Mouse (Mus musculus) heart, adult 2 months (tissue): Measurements from ENCODE around the gene Rtkn2. TPM values are rescaled to one million over a fixed set of nuclear protein-coding genes. Genes with fewer than 3 reads are reported as not detected.

ENCODE experiments used
- DNase-seq, 2 experiments: peaks; one replicate each; pipeline ENCODE4 v3.0.0; 2021
- H3K27ac ChIP-seq: fragments of 200-600 bp; 2 replicates; pipeline ENCODE4 v1.8.1; 2022
- H3K27me3 ChIP-seq: fragments of 200-500 bp; 2 replicates; pipeline ENCODE4 v1.6.1; 2012; ENCODE audit warnings: mild to moderate bottlenecking, low read length, inconsistent platforms, mixed read lengths; ENCODE audit not compliant: control insufficient read depth, insufficient read depth
- H3K36me3 ChIP-seq: fragments of 200-500 bp; 2 replicates; pipeline ENCODE4 v1.6.1; 2012; ENCODE audit warnings: low read length, inconsistent platforms; ENCODE audit not compliant: control insufficient read depth, insufficient read depth
- H3K4me1 ChIP-seq: fragments of 200-500 bp; 2 replicates; pipeline ENCODE4 v1.6.1; 2011; ENCODE audit warnings: low read length; ENCODE audit not compliant: control insufficient read depth, insufficient read depth
- H3K4me3 ChIP-seq: fragments of 200-600 bp; 2 replicates; pipeline ENCODE4 v1.8.1; 2022
- H3K79me2 ChIP-seq: fragments of 200-500 bp; replicated peaks from 2 replicates; pipeline ENCODE4 v1.6.1; 2012; ENCODE audit warnings: mild to moderate bottlenecking, inconsistent platforms, low read length, moderate library complexity, mixed read lengths; ENCODE audit not compliant: control insufficient read depth, insufficient read depth
- H3K9ac ChIP-seq: fragments of 200-500 bp; 2 replicates; pipeline ENCODE4 v1.6.1; 2012; ENCODE audit warnings: low read depth, mild to moderate bottlenecking, control low read depth, inconsistent platforms, low read length, mixed read lengths
- CTCF ChIP-seq: fragments of 200-600 bp; IDR thresholded peaks from 2 replicates; pipeline ENCODE4 v1.8.1; 2022; ENCODE audit warnings: antibody characterized with exemption, mild to moderate bottlenecking, moderate library complexity
- EP300 ChIP-seq: fragments of 200-500 bp; IDR thresholded peaks from 2 replicates; pipeline ENCODE4 v1.6.1; 2011; ENCODE audit warnings: low read depth, low read length, control low read depth; ENCODE audit not compliant: insufficient read depth
- POLR2A ChIP-seq: fragments of 200-500 bp; IDR thresholded peaks from 2 replicates; pipeline ENCODE4 v1.6.1; 2011; ENCODE audit warnings: mild to moderate bottlenecking, low read depth, low read length, control low read depth; ENCODE audit not compliant: insufficient read depth
- WGBS: fragments of 180-500 bp; shearing (Covaris S2); methylation state at CpG from one replicate; pipeline ENCODE4 v1.1.7; 2018; 5-methylcytosine and 5-hydroxymethylcytosine counted together
- intact Hi-C: fragments of 180-260 bp; cut with DNase I; formaldehyde crosslinking; loops from one replicate; pipeline ENCODE4 v1.15.1; 2025
- polyA plus RNA-seq: library from polyadenylated mRNA; depleted of rRNA; stranded (reverse); fragments of >200 nt; gene quantifications from 2 replicates; pipeline ENCODE4 v1.2.3, GENCODE M21; 2012
- total RNA-seq, 2 experiments: library from RNA; stranded (reverse); gene quantifications; 2 replicates each; pipeline ENCODE4 v1.2.3; 2021

Gene Rtkn2
- total and polyA plus RNA-seq, 3 experiments: 0.08 to 0.16 (median 0.14) TPM

DNA sequence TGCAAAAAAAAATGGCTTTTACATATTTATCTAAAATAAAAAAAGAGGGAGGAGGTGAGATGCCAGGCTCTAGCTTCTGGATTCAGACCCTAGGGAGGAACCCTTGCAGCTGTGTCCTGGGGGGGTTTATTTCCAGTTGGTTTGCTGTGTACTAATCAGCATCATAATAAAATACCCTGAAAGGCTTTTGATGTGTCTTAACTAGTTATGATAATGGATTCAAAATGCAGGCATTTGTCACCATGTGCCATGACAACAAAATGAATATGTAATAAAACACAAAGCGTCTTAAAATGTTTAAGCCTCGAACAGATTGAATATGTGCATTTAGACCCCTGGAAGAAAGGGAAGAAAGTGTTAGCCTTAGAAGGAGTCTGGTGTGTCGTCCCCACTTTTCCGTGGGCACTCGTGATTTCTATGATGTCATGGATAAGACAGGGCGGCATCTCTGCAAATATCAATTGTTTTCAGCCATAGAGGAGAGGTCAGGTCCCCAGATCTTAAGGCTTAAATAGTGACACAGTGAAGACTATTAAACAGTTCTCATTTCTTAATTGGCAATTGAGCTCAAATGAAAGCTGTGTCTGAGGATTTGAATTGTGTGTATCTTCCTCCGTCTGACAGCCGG is 59.7 kb downstream of the Rtkn2 start:
- Histone ChIP-seq H3K27ac (no peak overlapping the region), H3K27me3 (no peaks in the 10 kb centered on the region), H3K4me1 (no peaks in the 10 kb centered on the region), H3K9ac (no peak overlapping the region), H3K4me3 (no peak overlapping the region), H3K36me3 (no peaks in the 10 kb centered on the region), H3K79me2 (no peaks in the 10 kb centered on the region)
- intact Hi-C loops: no loop called here
- DNase-seq: no peak
- 93% methylated on average over 8 of the region's 8 CpGs for WGBS
- no peak for TF ChIP-seq EP300
- no peak for TF ChIP-seq POLR2A
- no peak for TF ChIP-seq CTCF

GRCm38 (mm10) chr10:68039641-68040205 is 60.4 kb downstream of the Rtkn2 start:
- intact Hi-C loops: no loop called here
- H3K36me3 ChIP-seq: no peaks in the 10 kb centered on the region
- H3K27ac ChIP-seq: no peak overlapping the region
- no peak for TF ChIP-seq CTCF
- TF ChIP-seq EP300: no peak
- WGBS: 85% methylated on average over 14 of the region's 14 CpGs
- H3K4me1 ChIP-seq: no peaks in the 10 kb centered on the region
- no peak overlapping the region for H3K9ac ChIP-seq
- no peaks in the 10 kb centered on the region for H3K79me2 ChIP-seq
- no peak overlapping the region for H3K4me3 ChIP-seq
- no peak for DNase-seq
- H3K27me3 ChIP-seq: no peaks in the 10 kb centered on the region

GRCm38 (mm10) chr10:68040394-68040793 is 61.0 kb downstream of the Rtkn2 start:
- H3K4me1 ChIP-seq: no peaks in the 10 kb centered on the region
- H3K9ac ChIP-seq: no peak overlapping the region
- H3K27ac ChIP-seq: no peak overlapping the region
- no peaks in the 10 kb centered on the region for H3K27me3 ChIP-seq
- H3K36me3 ChIP-seq: no peaks in the 10 kb centered on the region
- WGBS: 87% methylated on average over 6 of the region's 6 CpGs
- intact Hi-C loops: no loop called here
- no peak for DNase-seq
- TF ChIP-seq POLR2A (no peak), EP300 (no peak), CTCF (no peak)
- H3K4me3 ChIP-seq: no peak overlapping the region
- no peaks in the 10 kb centered on the region for H3K79me2 ChIP-seq

DNA sequence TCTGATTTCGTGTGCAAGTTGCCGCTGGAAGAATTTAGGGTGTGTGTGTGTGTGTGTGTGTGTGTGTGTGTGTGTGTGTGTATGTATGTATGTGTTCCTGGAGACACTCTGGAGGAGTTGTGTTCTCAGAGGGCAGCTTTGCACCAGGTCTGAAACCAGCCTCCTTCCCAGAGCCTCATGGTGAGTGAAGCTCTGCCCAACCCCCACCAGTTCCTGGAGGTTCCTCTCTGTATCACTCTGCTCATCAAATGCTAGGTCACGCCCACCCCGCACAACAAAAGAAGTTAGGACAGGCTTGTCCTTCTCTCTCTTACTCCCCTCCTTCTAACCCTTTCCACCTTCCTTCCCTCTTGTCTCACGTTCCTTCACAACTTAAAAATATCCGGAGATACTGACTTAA is 64.6 kb downstream of the Rtkn2 start:
- no peaks in the 10 kb centered on the region for H3K79me2 ChIP-seq
- TF ChIP-seq CTCF (no peak), EP300 (no peak), POLR2A (no peak)
- no peak overlapping the region for H3K27ac ChIP-seq
- no peaks in the 10 kb centered on the region for H3K27me3 ChIP-seq
- H3K4me3 ChIP-seq: no peak overlapping the region
- intact Hi-C loops: no loop called here
- H3K36me3 ChIP-seq: no peaks in the 10 kb centered on the region
- WGBS: 70% methylated on average over 6 of the region's 6 CpGs
- H3K9ac ChIP-seq: no peak overlapping the region
- no peak for DNase-seq
- H3K4me1 ChIP-seq: no peaks in the 10 kb centered on the region

DNA sequence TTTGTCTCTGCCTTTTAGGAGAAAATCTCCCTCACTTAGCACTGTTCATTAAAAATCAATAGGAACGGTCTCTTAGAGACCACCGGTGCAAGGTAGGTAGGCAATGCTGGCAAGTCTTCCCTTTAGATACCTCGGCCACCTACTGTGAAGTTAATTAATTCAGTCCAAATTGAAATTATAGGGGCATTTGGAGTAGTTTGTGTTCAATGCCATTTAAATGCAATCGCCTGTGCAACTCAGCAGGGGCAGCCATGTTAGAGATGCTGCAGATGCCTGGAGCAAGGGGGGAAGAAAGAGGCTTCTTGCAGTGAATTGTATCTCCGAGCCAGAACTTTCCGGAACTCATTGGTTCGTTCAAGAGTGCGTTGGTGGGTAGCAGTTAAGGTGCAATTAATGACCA is 65.5 kb downstream of the Rtkn2 start:
- Histone ChIP-seq H3K27ac (no peak overlapping the region), H3K79me2 (no peaks in the 10 kb centered on the region), H3K9ac (no peak overlapping the region), H3K4me3 (no peak overlapping the region), H3K36me3 (no peaks in the 10 kb centered on the region), H3K4me1 (no peaks in the 10 kb centered on the region), H3K27me3 (no peaks in the 10 kb centered on the region)
- no peak for DNase-seq
- 96% methylated on average over 8 of the region's 8 CpGs for WGBS
- intact Hi-C loops: no loop called here
- TF ChIP-seq EP300: no peak
- TF ChIP-seq POLR2A: no peak
- no peak for TF ChIP-seq CTCF

DNA sequence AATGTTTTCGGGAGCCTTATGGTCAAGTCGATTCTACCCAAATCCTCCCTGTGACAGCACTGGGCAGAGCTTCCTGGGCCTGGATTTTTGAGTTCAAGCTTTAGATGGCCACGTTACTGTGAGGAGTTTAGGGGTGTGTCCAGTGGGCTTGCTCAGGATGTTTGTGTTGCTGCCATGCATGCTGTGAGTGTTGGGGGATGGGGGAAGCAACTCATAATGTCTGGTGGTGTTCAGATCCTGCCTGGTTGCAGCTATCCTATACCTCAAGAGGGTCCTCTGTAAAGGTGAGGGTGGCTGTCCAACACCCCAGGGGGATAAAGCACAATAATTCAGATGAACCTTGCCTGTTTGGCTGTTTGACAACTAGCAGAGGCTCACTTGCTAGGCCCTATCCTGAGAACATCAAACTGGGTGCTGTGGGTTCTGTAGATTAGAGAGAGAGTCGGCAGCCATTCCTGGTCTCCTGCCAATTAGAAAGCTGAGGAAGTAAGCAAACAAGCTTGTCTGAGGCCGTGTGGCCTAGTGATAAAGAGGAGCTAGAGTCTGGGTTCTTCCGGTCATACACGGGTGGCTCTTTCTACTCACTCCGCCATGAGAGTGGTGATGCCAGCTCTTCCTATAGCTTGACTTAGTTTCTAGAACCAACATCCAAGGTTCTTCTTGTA is 69.4 kb downstream of the Rtkn2 start:
- Histone ChIP-seq H3K9ac (no peak overlapping the region), H3K36me3 (no peaks in the 10 kb centered on the region), H3K4me3 (no peak overlapping the region), H3K79me2 (no peaks in the 10 kb centered on the region), H3K4me1 (no peaks in the 10 kb centered on the region), H3K27ac (no peak overlapping the region), H3K27me3 (no peaks in the 10 kb centered on the region)
- 61% methylated on average over 8 of the region's 8 CpGs for WGBS
- intact Hi-C loops: no loop called here
- no peak for DNase-seq
- TF ChIP-seq POLR2A: no peak
- TF ChIP-seq CTCF: no peak
- no peak for TF ChIP-seq EP300
